Mouse (Mus musculus) thymus, adult 2 months (tissue): ENCODE measurements at regions not wholly inside any gene's neighbourhood (a gene's known extent, or its start where the extent isn't known, plus 50 kb on each side); places are given as distances from the start of the nearest gene placed in this dataset.

Experiments
- CTCF ChIP-seq: fragments of 200-500 bp; IDR thresholded peaks from 2 replicates; pipeline ENCODE4 v1.5.1; 2012; ENCODE audit warnings: mild to moderate bottlenecking, control low read depth, low read length, moderate library complexity, borderline replicate concordance; ENCODE audit not compliant: control insufficient read depth, poor library complexity, insufficient read depth; ENCODE audit errors: extremely low read depth
- POLR2A ChIP-seq: fragments of 200-500 bp; IDR thresholded peaks from 2 replicates; pipeline ENCODE4 v1.6.1; 2012; ENCODE audit warnings: mild to moderate bottlenecking, low read length, control low read depth, moderate library complexity; ENCODE audit not compliant: control insufficient read depth, poor library complexity, insufficient read depth; ENCODE audit errors: extremely low read depth

- TF ChIP-seq POLR2A: no peak
- no peak for TF ChIP-seq CTCF
Measured at GRCm38 (mm10) chr8:116167874-116168273, 336.9 kb upstream of the Dynlrb2 start.
